Mouse (Mus musculus): ENCODE results near the gene Ift20. TPM values are rescaled to one million over a fixed set of nuclear protein-coding genes. Genes with fewer than 3 reads are reported as not detected.

Gene Ift20
- polyA plus RNA-seq, 1 experiment from 2014 or later: 130 TPM

- peak; percentile 100 for ATAC-seq
These were observed 14.3 kb downstream of the Ift20 start, which contains the start of gene Tmem97 for GRCm38 (mm10) chr11:78550168-78551058. TSS of gene Tmem97 (minus strand) at chr11:78550777.

GRCm38 (mm10) chr11:78551059-78551398, 14.9 kb downstream of the Ift20 start:
- Histone ChIP-seq H3K4me2 (ENCODE audit: low read length) (peak overlapping the region; percentile 84), H3K27ac (ENCODE audit: low read length) (peak overlapping the region; percentile 92), H3K9ac (ENCODE audit: low read depth, low read length) (peak overlapping the region; percentile 76), H3K36me3 (ENCODE audit: control insufficient read depth, insufficient read depth, low read length) (no peaks in the 10 kb centered on the region), H3K27me3 (ENCODE audit: control insufficient read depth, insufficient read depth, low read depth, low read length) (no peaks in the 10 kb centered on the region), H3K4me1 (ENCODE audit: control insufficient read depth, insufficient read depth, low read length) (peaks cover 16% of the 10 kb centered on the region), H3K9me3 (replicated peaks; ENCODE audit: control insufficient read depth, low read length, poor library complexity, severe bottlenecking) (no peaks in the 10 kb centered on the region), H3K4me3 (ENCODE audit: low read depth, low read length) (peak overlapping the region; percentile 53)
- 33% methylated on average over 6 of the region's 6 CpGs for WGBS
- ATAC-seq: peak; percentile 49

More at GRCm38 (mm10) chr11:78550168-78551058, 14.3 kb downstream of the Ift20 start, which contains the start of gene Tmem97:
- Histone ChIP-seq H3K27ac (ENCODE audit: low read length) (peak within 1 kb of the TSS; percentile 92), H3K36me3 (ENCODE audit: control insufficient read depth, insufficient read depth, low read length) (no peaks in the 10 kb centered on the region), H3K4me2 (ENCODE audit: low read length) (peak within 1 kb of the TSS; percentile 84), H3K9me3 (replicated peaks; ENCODE audit: control insufficient read depth, low read length, poor library complexity, severe bottlenecking) (no peaks in the 10 kb centered on the region), H3K27me3 (ENCODE audit: control insufficient read depth, insufficient read depth, low read depth, low read length) (no peaks in the 10 kb centered on the region), H3K4me1 (ENCODE audit: control insufficient read depth, insufficient read depth, low read length) (peaks cover 16% of the 10 kb centered on the region), H3K9ac (ENCODE audit: low read depth, low read length) (peak within 1 kb of the TSS; percentile 76), H3K4me3 (ENCODE audit: low read depth, low read length) (peak within 1 kb of the TSS; percentile 53)
- WGBS: under 1% methylated on average over 59 of the region's 60 CpGs

GRCm38 (mm10) chr11:78555623-78556022, 19.5 kb downstream of the Ift20 start:
- 89% methylated on average over 3 of the region's 3 CpGs for WGBS
- H3K27me3 ChIP-seq (ENCODE audit: control insufficient read depth, insufficient read depth, low read depth, low read length): no peaks in the 10 kb centered on the region
- H3K27ac ChIP-seq (ENCODE audit: low read length): no peak overlapping the region
- H3K4me2 ChIP-seq (ENCODE audit: low read length): no peak overlapping the region
- ATAC-seq: no peak
- no peaks in the 10 kb centered on the region for H3K9me3 ChIP-seq (replicated peaks; ENCODE audit: control insufficient read depth, low read length, poor library complexity, severe bottlenecking)
- no peak overlapping the region for H3K9ac ChIP-seq (ENCODE audit: low read depth, low read length)
- no peaks in the 10 kb centered on the region for H3K36me3 ChIP-seq (ENCODE audit: control insufficient read depth, insufficient read depth, low read length)
- H3K4me1 ChIP-seq (ENCODE audit: control insufficient read depth, insufficient read depth, low read length): 0 out of 2 replicates have a peak, but pooled peaks cover 3% of the 10 kb centered on the region
- H3K4me3 ChIP-seq (ENCODE audit: low read depth, low read length): no peak overlapping the region

- ATAC-seq: no peak
- 0 out of 2 replicates have a peak, but pooled peaks cover 2% of the 10 kb centered on the region for H3K4me1 ChIP-seq (ENCODE audit: control insufficient read depth, insufficient read depth, low read length)
- H3K36me3 ChIP-seq (ENCODE audit: control insufficient read depth, insufficient read depth, low read length): no peaks in the 10 kb centered on the region
- H3K4me2 ChIP-seq (ENCODE audit: low read length): no peak overlapping the region
- WGBS: 84% methylated on average over 4 of the region's 4 CpGs
- no peak overlapping the region for H3K4me3 ChIP-seq (ENCODE audit: low read depth, low read length)
- no peak overlapping the region for H3K9ac ChIP-seq (ENCODE audit: low read depth, low read length)
- no peaks in the 10 kb centered on the region for H3K9me3 ChIP-seq (replicated peaks; ENCODE audit: control insufficient read depth, low read length, poor library complexity, severe bottlenecking)
- H3K27ac ChIP-seq (ENCODE audit: low read length): no peak overlapping the region
- H3K27me3 ChIP-seq (ENCODE audit: control insufficient read depth, insufficient read depth, low read depth, low read length): no peaks in the 10 kb centered on the region
These were observed 19.9 kb downstream of the Ift20 start for GRCm38 (mm10) chr11:78556070-78556469.

- no peak for ATAC-seq
- H3K4me1 ChIP-seq (ENCODE audit: control insufficient read depth, insufficient read depth, low read length): no peaks in the 10 kb centered on the region
- no peak overlapping the region for H3K9ac ChIP-seq (ENCODE audit: low read depth, low read length)
- no peak overlapping the region for H3K4me3 ChIP-seq (ENCODE audit: low read depth, low read length)
- H3K36me3 ChIP-seq (ENCODE audit: control insufficient read depth, insufficient read depth, low read length): no peaks in the 10 kb centered on the region
- 61% methylated on average over 8 of the region's 8 CpGs for WGBS
- H3K4me2 ChIP-seq (ENCODE audit: low read length): no peak overlapping the region
- no peaks in the 10 kb centered on the region for H3K9me3 ChIP-seq (replicated peaks; ENCODE audit: control insufficient read depth, low read length, poor library complexity, severe bottlenecking)
- H3K27ac ChIP-seq (ENCODE audit: low read length): no peak overlapping the region
- no peaks in the 10 kb centered on the region for H3K27me3 ChIP-seq (ENCODE audit: control insufficient read depth, insufficient read depth, low read depth, low read length)
These were observed 21.1 kb downstream of the Ift20 start for GRCm38 (mm10) chr11:78557241-78557640.

GRCm38 (mm10) chr11:78560447-78560846, 24.3 kb downstream of the Ift20 start:
- H3K9me3 ChIP-seq (replicated peaks; ENCODE audit: control insufficient read depth, low read length, poor library complexity, severe bottlenecking): no peaks in the 10 kb centered on the region
- 20% methylated on average over 4 of the region's 4 CpGs for WGBS
- H3K4me2 ChIP-seq (ENCODE audit: low read length): no peak overlapping the region
- H3K27me3 ChIP-seq (ENCODE audit: control insufficient read depth, insufficient read depth, low read depth, low read length): no peaks in the 10 kb centered on the region
- no peak overlapping the region for H3K4me3 ChIP-seq (ENCODE audit: low read depth, low read length)
- peak; percentile 66; the same call in 1 of the 2 replicates for ATAC-seq
- H3K4me1 ChIP-seq (ENCODE audit: control insufficient read depth, insufficient read depth, low read length): no peaks in the 10 kb centered on the region
- no peak overlapping the region for H3K27ac ChIP-seq (ENCODE audit: low read length)
- H3K36me3 ChIP-seq (ENCODE audit: control insufficient read depth, insufficient read depth, low read length): no peaks in the 10 kb centered on the region
- no peak overlapping the region for H3K9ac ChIP-seq (ENCODE audit: low read depth, low read length)

GRCm38 (mm10) chr11:78566775-78567174, 30.6 kb downstream of the Ift20 start:
- Histone ChIP-seq H3K9me3 (replicated peaks; ENCODE audit: control insufficient read depth, low read length, poor library complexity, severe bottlenecking) (no peaks in the 10 kb centered on the region), H3K27ac (ENCODE audit: low read length) (no peak overlapping the region), H3K4me1 (ENCODE audit: control insufficient read depth, insufficient read depth, low read length) (no peaks in the 10 kb centered on the region), H3K9ac (ENCODE audit: low read depth, low read length) (no peak overlapping the region), H3K4me3 (ENCODE audit: low read depth, low read length) (no peak overlapping the region), H3K36me3 (ENCODE audit: control insufficient read depth, insufficient read depth, low read length) (peaks cover 7% of the 10 kb centered on the region; the same call in 1 of the 2 replicates), H3K4me2 (ENCODE audit: low read length) (no peak overlapping the region), H3K27me3 (ENCODE audit: control insufficient read depth, insufficient read depth, low read depth, low read length) (no peaks in the 10 kb centered on the region)
- WGBS: 85% methylated on average over 6 of the region's 6 CpGs
- ATAC-seq: no peak

- WGBS: 91% methylated on average over 6 of the region's 6 CpGs
- no peak for ATAC-seq
- H3K36me3 ChIP-seq (ENCODE audit: control insufficient read depth, insufficient read depth, low read length): peaks cover 10% of the 10 kb centered on the region; the same call in 1 of the 2 replicates
- H3K27me3 ChIP-seq (ENCODE audit: control insufficient read depth, insufficient read depth, low read depth, low read length): no peaks in the 10 kb centered on the region
- no peak overlapping the region for H3K4me3 ChIP-seq (ENCODE audit: low read depth, low read length)
- no peak overlapping the region for H3K4me2 ChIP-seq (ENCODE audit: low read length)
- no peaks in the 10 kb centered on the region for H3K9me3 ChIP-seq (replicated peaks; ENCODE audit: control insufficient read depth, low read length, poor library complexity, severe bottlenecking)
- no peak overlapping the region for H3K27ac ChIP-seq (ENCODE audit: low read length)
- no peaks in the 10 kb centered on the region for H3K4me1 ChIP-seq (ENCODE audit: control insufficient read depth, insufficient read depth, low read length)
- no peak overlapping the region for H3K9ac ChIP-seq (ENCODE audit: low read depth, low read length)
These were observed 31.5 kb downstream of the Ift20 start for GRCm38 (mm10) chr11:78567614-78568013.

GRCm38 (mm10) chr11:78568827-78569226, 32.7 kb downstream of the Ift20 start:
- Histone ChIP-seq H3K9ac (ENCODE audit: low read depth, low read length) (no peak overlapping the region), H3K36me3 (ENCODE audit: control insufficient read depth, insufficient read depth, low read length) (peaks cover 10% of the 10 kb centered on the region; the same call in 1 of the 2 replicates), H3K4me3 (ENCODE audit: low read depth, low read length) (no peak overlapping the region), H3K9me3 (replicated peaks; ENCODE audit: control insufficient read depth, low read length, poor library complexity, severe bottlenecking) (no peaks in the 10 kb centered on the region), H3K27ac (ENCODE audit: low read length) (no peak overlapping the region), H3K4me2 (ENCODE audit: low read length) (no peak overlapping the region), H3K4me1 (ENCODE audit: control insufficient read depth, insufficient read depth, low read length) (no peaks in the 10 kb centered on the region), H3K27me3 (ENCODE audit: control insufficient read depth, insufficient read depth, low read depth, low read length) (no peaks in the 10 kb centered on the region)
- no peak for ATAC-seq
- WGBS: 89% methylated on average over 10 of the region's 10 CpGs
